ENCODE assay signal across 25 mouse cellular contexts in the genomic region with DNA sequence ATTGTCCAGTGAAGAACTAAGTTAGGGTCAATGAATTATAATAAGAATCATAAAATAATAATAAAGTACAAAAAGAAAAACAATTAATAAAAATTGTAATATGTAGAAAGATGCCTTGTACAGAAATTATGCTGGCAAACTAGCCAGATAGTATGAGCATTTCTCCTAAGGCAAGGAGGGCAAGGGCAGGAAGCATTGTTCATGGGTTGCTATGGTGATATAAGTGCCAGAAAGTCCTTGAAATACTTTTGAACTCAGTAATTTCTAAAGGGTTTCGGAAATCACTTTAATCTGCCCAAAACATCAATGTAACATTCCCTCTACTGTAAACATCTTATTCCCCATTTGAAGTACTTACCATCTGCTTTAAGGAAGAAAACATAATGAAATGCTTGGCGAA.
"Had no signal": no experiment of that assay in that cellular context is flagged by ENCODE, and none has a peak within 500 bp of the region (broad histone marks: within the 10 kb centered on the region; RNA-seq: fewer than 3 reads in every experiment).

No protein-coding gene starts in this region.

- H3K36me3 ChIP-seq: heart, embryonic 13.5 days; heart, embryonic 15.5 days; hindbrain, embryonic 13.5 days; hindbrain, embryonic 15.5 days; kidney, embryonic 15.5 days; limb, embryonic 13.5 days; limb, embryonic 15.5 days had no signal

- DNase-seq: gastrocnemius, postnatal 14 days; gastrocnemius, postnatal 36 days; heart, adult 11 months; heart, adult 2 months; heart, postnatal 14 days; heart, postnatal 36 days; kidney, adult 11 months; kidney, adult 2 months; kidney, adult 9 months; kidney, postnatal 14 days; kidney, postnatal 36 days; layer of hippocampus, adult 9-11 months; layer of hippocampus, postnatal 36 days; left cerebral cortex, postnatal 4 days had no signal

- H3K9ac ChIP-seq: heart, embryonic 13.5 days; heart, embryonic 15.5 days; hindbrain, embryonic 13.5 days; hindbrain, embryonic 15.5 days; kidney, embryonic 15.5 days; limb, embryonic 13.5 days; limb, embryonic 15.5 days had no signal

- H3K9me3 ChIP-seq: heart, embryonic 13.5 days; heart, embryonic 15.5 days; hindbrain, embryonic 13.5 days; hindbrain, embryonic 15.5 days; kidney, embryonic 15.5 days; limb, embryonic 13.5 days; limb, embryonic 15.5 days had no signal

- H3K4me2 ChIP-seq: heart, embryonic 11.5 days; heart, embryonic 13.5 days; heart, embryonic 15.5 days; hindbrain, embryonic 13.5 days; hindbrain, embryonic 15.5 days; kidney, embryonic 15.5 days; limb, embryonic 13.5 days; limb, embryonic 15.5 days had no signal

- ATAC-seq: hindbrain, postnatal 0 days; intestine, embryonic 16.5 days had no signal

- H3K4me1 ChIP-seq: heart, embryonic 13.5 days; heart, embryonic 15.5 days; hindbrain, embryonic 13.5 days; kidney, embryonic 15.5 days; limb, embryonic 15.5 days had no signal

- H3K4me3 ChIP-seq: heart, adult 2 months; heart, embryonic 13.5 days; heart, embryonic 15.5 days; hindbrain, embryonic 13.5 days; hindbrain, embryonic 15.5 days; kidney, embryonic 15.5 days; limb, embryonic 13.5 days; limb, embryonic 15.5 days had no signal

- H3K27ac ChIP-seq: heart, adult 2 months; heart, embryonic 13.5 days; heart, embryonic 15.5 days; hindbrain, embryonic 13.5 days; hindbrain, embryonic 15.5 days; hindbrain, postnatal 0 days; kidney, embryonic 15.5 days; kidney, postnatal 0 days; limb, embryonic 13.5 days; limb, embryonic 15.5 days had no signal

- H3K27me3 ChIP-seq: heart, embryonic 13.5 days; heart, embryonic 15.5 days; hindbrain, embryonic 13.5 days; hindbrain, embryonic 15.5 days; kidney, embryonic 15.5 days; limb, embryonic 13.5 days; limb, embryonic 15.5 days had no signal
